Mouse (Mus musculus) cortical plate, adult 2 months (tissue): ENCODE measurements at regions not wholly inside any gene's neighbourhood (a gene's known extent, or its start where the extent isn't known, plus 50 kb on each side); places are given as distances from the start of the nearest gene placed in this dataset.

ENCODE experiments used
- H3K27ac ChIP-seq: fragments of 200-500 bp; 2 replicates; pipeline ENCODE4 v1.5.1; 2012; ENCODE audit warnings: low read length, control low read depth, inconsistent platforms; ENCODE audit not compliant: insufficient read depth
- H3K4me1 ChIP-seq: fragments of 200-500 bp; 2 replicates; pipeline ENCODE4 v1.6.1; 2011; ENCODE audit warnings: low read length; ENCODE audit not compliant: control insufficient read depth, insufficient read depth
- H3K4me3 ChIP-seq: fragments of 200-500 bp; 2 replicates; pipeline ENCODE4 v1.5.1; 2011; ENCODE audit warnings: mild to moderate bottlenecking, low read length, control low read depth; ENCODE audit not compliant: insufficient read depth
- CTCF ChIP-seq: fragments of 200-500 bp; IDR thresholded peaks from 2 replicates; pipeline ENCODE4 v1.5.1; 2011; ENCODE audit warnings: mild to moderate bottlenecking, control low read depth, low read length; ENCODE audit not compliant: insufficient read depth; ENCODE audit errors: extremely low read depth
- POLR2A ChIP-seq: fragments of 200-500 bp; IDR thresholded peaks from 2 replicates; pipeline ENCODE4 v1.6.1; 2011; ENCODE audit warnings: mild to moderate bottlenecking, low read length, control low read depth; ENCODE audit not compliant: insufficient read depth; ENCODE audit errors: extremely low read depth

- Histone ChIP-seq H3K27ac (no peak overlapping the region), H3K4me3 (no peak overlapping the region), H3K4me1 (no peaks in the 10 kb centered on the region)
- TF ChIP-seq POLR2A = no peak
- no peak for TF ChIP-seq CTCF
These were observed 414.3 kb upstream of the Nr2f2 start for GRCm38 (mm10) chr7:70780742-70781332.

- H3K4me3 ChIP-seq = no peak overlapping the region
- H3K4me1 ChIP-seq = no peaks in the 10 kb centered on the region
- no peak for TF ChIP-seq POLR2A
- no peak for TF ChIP-seq CTCF
These were observed 411.2 kb upstream of the Nr2f2 start for GRCm38 (mm10) chr7:70777763-70778162.

GRCm38 (mm10) chr7:70769655-70770054 lies 403.1 kb upstream of the Nr2f2 start:
- TF ChIP-seq CTCF (no peak), POLR2A (no peak)
- H3K4me3 ChIP-seq = no peak overlapping the region
- no peak overlapping the region for H3K27ac ChIP-seq
- no peaks in the 10 kb centered on the region for H3K4me1 ChIP-seq

More at GRCm38 (mm10) chr7:70777763-70778162, 411.2 kb upstream of the Nr2f2 start:
- no peak overlapping the region for H3K27ac ChIP-seq

- H3K27ac ChIP-seq = no peak overlapping the region
- no peak overlapping the region for H3K4me3 ChIP-seq
- TF ChIP-seq POLR2A = no peak
- no peak for TF ChIP-seq CTCF
- no peaks in the 10 kb centered on the region for H3K4me1 ChIP-seq
These were observed 401.2 kb upstream of the Nr2f2 start for GRCm38 (mm10) chr7:70767697-70768096.

GRCm38 (mm10) chr7:70756676-70757075 lies 390.1 kb upstream of the Nr2f2 start:
- TF ChIP-seq CTCF (no peak), POLR2A (no peak)
- H3K4me3 ChIP-seq = no peak overlapping the region
- no peaks in the 10 kb centered on the region for H3K4me1 ChIP-seq
- H3K27ac ChIP-seq = no peak overlapping the region

- no peak overlapping the region for H3K27ac ChIP-seq
- TF ChIP-seq POLR2A = no peak
- TF ChIP-seq CTCF = no peak
- H3K4me3 ChIP-seq = no peak overlapping the region
- no peaks in the 10 kb centered on the region for H3K4me1 ChIP-seq
These were observed 388.3 kb upstream of the Nr2f2 start for GRCm38 (mm10) chr7:70754826-70755225.

GRCm38 (mm10) chr7:70752802-70753218 lies 386.3 kb upstream of the Nr2f2 start:
- no peak for TF ChIP-seq CTCF
- TF ChIP-seq POLR2A = no peak

GRCm38 (mm10) chr7:70748884-70749283 lies 382.3 kb upstream of the Nr2f2 start:
- Histone ChIP-seq H3K4me1 (no peaks in the 10 kb centered on the region), H3K27ac (no peak overlapping the region), H3K4me3 (no peak overlapping the region)
- TF ChIP-seq CTCF (no peak), POLR2A (no peak)

More at GRCm38 (mm10) chr7:70752802-70753218, 386.3 kb upstream of the Nr2f2 start:
- H3K27ac ChIP-seq = no peak overlapping the region
- H3K4me1 ChIP-seq = no peaks in the 10 kb centered on the region
- no peak overlapping the region for H3K4me3 ChIP-seq

- H3K4me3 ChIP-seq = no peak overlapping the region
- H3K27ac ChIP-seq = no peak overlapping the region
- TF ChIP-seq CTCF = no peak
- TF ChIP-seq POLR2A = no peak
- no peaks in the 10 kb centered on the region for H3K4me1 ChIP-seq
These were observed 381.8 kb upstream of the Nr2f2 start for GRCm38 (mm10) chr7:70748345-70748744.

GRCm38 (mm10) chr7:70744296-70744695 lies 377.8 kb upstream of the Nr2f2 start:
- TF ChIP-seq CTCF (no peak), POLR2A (no peak)
- Histone ChIP-seq H3K4me3 (no peak overlapping the region), H3K27ac (no peak overlapping the region), H3K4me1 (no peaks in the 10 kb centered on the region)

- Histone ChIP-seq H3K4me3 (no peak overlapping the region), H3K27ac (no peak overlapping the region), H3K4me1 (no peaks in the 10 kb centered on the region)
- no peak for TF ChIP-seq POLR2A
- no peak for TF ChIP-seq CTCF
These were observed 369.1 kb upstream of the Nr2f2 start for GRCm38 (mm10) chr7:70735591-70735990.
